Mouse (Mus musculus): ENCODE data around the gene Gm21834. TPM values are rescaled to one million over a fixed set of nuclear protein-coding genes. Genes with fewer than 3 reads are reported as not detected.

Gm21834 gene
- polyA plus RNA-seq, 1 experiment, result not detected

- no peaks in the 10 kb centered on the region for H3K36me3 ChIP-seq (ENCODE audit: control insufficient read depth, insufficient read depth, low read length)
- no peaks in the 10 kb centered on the region for H3K27me3 ChIP-seq (ENCODE audit: control insufficient read depth, insufficient read depth, low read length)
- 66% methylated on average over 3 of the region's 3 CpGs for WGBS
- TF ChIP-seq CTCF (IDR thresholded peaks at IDR 0.05; ENCODE audit: extremely low read depth, insufficient read depth, insufficient read length, insufficient replicate concordance) (no peak), POLR2A (IDR thresholded peaks at IDR 0.05; ENCODE audit: low read depth, low read length) (no peak)
- no peak overlapping the region for H3K4me3 ChIP-seq (ENCODE audit: extremely low read depth, insufficient read depth, insufficient read length)
- no peaks in the 10 kb centered on the region for H3K4me1 ChIP-seq (ENCODE audit: control insufficient read depth, insufficient read depth, insufficient read length)
- no peak overlapping the region for H3K27ac ChIP-seq (ENCODE audit: insufficient read depth, low read length)
- DNase-seq (ENCODE audit: low read depth in 1 of 2, low spot score in 2 of 2), result no peak
These were observed 47.2 kb downstream of the Gm21834 start for GRCm38 (mm10) chr17:57694791-57695190.

Other genes with a start within 250 kb of the Gm21834 start
- not detected in 2 replicates for gene Vmn2r120, start 196.7 kb downstream of the Gm21834 start, polyA plus RNA-seq (2012; rRNA removed)
- gene Cntnap5c, start 27.4 kb upstream of the Gm21834 start, polyA plus RNA-seq (2012; rRNA removed), result not detected in 2 replicates